Mouse (Mus musculus) kidney, adult 2 months (tissue): ENCODE data around the gene Olfr344. TPM values are rescaled to one million over a fixed set of nuclear protein-coding genes. Genes with fewer than 3 reads are reported as not detected.

Experiments
- DNase-seq: peaks from one replicate; pipeline ENCODE4 v3.0.0; 2021
- H3K27ac ChIP-seq: fragments of 200-500 bp; 2 replicates; pipeline ENCODE4 v1.5.1; 2012; ENCODE audit warnings: low read depth, low read length, control low read depth, inconsistent platforms; ENCODE audit not compliant: insufficient read depth
- H3K27me3 ChIP-seq: fragments of 200-500 bp; replicated peaks from 2 replicates; pipeline ENCODE4 v1.6.1; 2012; ENCODE audit warnings: mild to moderate bottlenecking, moderate library complexity, low read length, inconsistent platforms; ENCODE audit not compliant: control insufficient read depth, insufficient read depth
- H3K36me3 ChIP-seq: fragments of 200-500 bp; 2 replicates; pipeline ENCODE4 v1.6.1; 2012; ENCODE audit warnings: mild to moderate bottlenecking, moderate library complexity, low read length, inconsistent platforms; ENCODE audit not compliant: control insufficient read depth, insufficient read depth
- H3K4me1 ChIP-seq: fragments of 200-500 bp; 2 replicates; pipeline ENCODE4 v1.6.1; 2011; ENCODE audit warnings: low read length; ENCODE audit not compliant: control insufficient read depth, insufficient read depth
- H3K4me3 ChIP-seq: fragments of 200-500 bp; 2 replicates; pipeline ENCODE4 v1.5.1; 2011; ENCODE audit warnings: mild to moderate bottlenecking, low read depth, low read length, control low read depth; ENCODE audit not compliant: insufficient read depth
- CTCF ChIP-seq: fragments of 200-500 bp; conservative IDR thresholded peaks from 2 replicates; pipeline ENCODE4 v1.5.1; 2011; ENCODE audit warnings: low read depth, mild to moderate bottlenecking, control low read depth, low read length, moderate library complexity, mixed read lengths; ENCODE audit not compliant: insufficient read depth, insufficient read length
- POLR2A ChIP-seq: fragments of 200-500 bp; IDR thresholded peaks from one replicate; pipeline ENCODE4 v1.6.1; 2011; ENCODE audit warnings: low read depth, low read length, control low read depth
- WGBS: fragments of 180-500 bp; shearing (Covaris S2); methylation state at CpG from one replicate; pipeline ENCODE4 v1.1.7; 2018; 5-methylcytosine and 5-hydroxymethylcytosine counted together
- polyA plus RNA-seq: library from polyadenylated mRNA; depleted of rRNA; stranded (reverse); fragments of >200 nt; gene quantifications from 2 replicates; pipeline ENCODE4 v1.2.3, GENCODE M21; 2012; rRNA removed

Gene Olfr344
- polyA plus RNA-seq: not detected in 2 replicates

- Histone ChIP-seq H3K36me3 (no peaks in the 10 kb centered on the region), H3K4me1 (no peaks in the 10 kb centered on the region), H3K4me3 (no peak within 1 kb of the TSS), H3K27me3 (no peaks in the 10 kb centered on the region), H3K27ac (no peak within 1 kb of the TSS)
- no peak for DNase-seq
- TF ChIP-seq POLR2A (no peak), CTCF (no peak)
- WGBS: 80% methylated on average over 1 of the region's 1 CpGs
Measured at GRCm38 (mm10) chr2:36566362-36566761, at the start of gene Olfr344. Gene Olfr344 (plus strand): TSS chr2:36566662.

GRCm38 (mm10) chr2:36524698-36525097, 41.8 kb upstream of the Olfr344 start, which contains the start of gene Olfr342:
Gene Olfr342 (plus strand): TSS chr2:36524998.
- 62% methylated on average over 3 of the region's 3 CpGs for WGBS
- TF ChIP-seq POLR2A: no peak
- no peak for TF ChIP-seq CTCF

GRCm38 (mm10) chr2:36565156-36565555, 1.3 kb upstream of the Olfr344 start:
- Histone ChIP-seq H3K36me3 (no peaks in the 10 kb centered on the region), H3K27ac (no peak overlapping the region), H3K4me3 (no peak overlapping the region), H3K27me3 (no peaks in the 10 kb centered on the region), H3K4me1 (no peaks in the 10 kb centered on the region)
- TF ChIP-seq CTCF: no peak
- TF ChIP-seq POLR2A: no peak
- no peak for DNase-seq

More at GRCm38 (mm10) chr2:36524698-36525097, 41.8 kb upstream of the Olfr344 start, which contains the start of gene Olfr342:
- Histone ChIP-seq H3K4me1 (no peaks in the 10 kb centered on the region), H3K4me3 (no peak within 1 kb of the TSS), H3K36me3 (no peaks in the 10 kb centered on the region), H3K27me3 (no peaks in the 10 kb centered on the region), H3K27ac (no peak within 1 kb of the TSS)
- no peak for DNase-seq

GRCm38 (mm10) chr2:36567022-36567421, 560 bp downstream of the Olfr344 start:
- Histone ChIP-seq H3K27me3 (no peaks in the 10 kb centered on the region), H3K4me1 (no peaks in the 10 kb centered on the region), H3K27ac (no peak overlapping the region), H3K36me3 (no peaks in the 10 kb centered on the region), H3K4me3 (no peak overlapping the region)
- DNase-seq: no peak
- TF ChIP-seq POLR2A (no peak), CTCF (no peak)

- no peak for DNase-seq
- no peak overlapping the region for H3K4me3 ChIP-seq
- H3K27ac ChIP-seq: no peak overlapping the region
- WGBS: 92% methylated on average over 3 of the region's 3 CpGs
- H3K4me1 ChIP-seq: no peaks in the 10 kb centered on the region
- TF ChIP-seq POLR2A: no peak
- TF ChIP-seq CTCF: no peak
- H3K27me3 ChIP-seq: no peaks in the 10 kb centered on the region
- no peaks in the 10 kb centered on the region for H3K36me3 ChIP-seq
Measured at GRCm38 (mm10) chr2:36567845-36568244, 1.4 kb downstream of the Olfr344 start.

Other genes with a start within 250 kb of the Olfr344 start
- gene Olfr338, start 193.1 kb upstream of the Olfr344 start, polyA plus RNA-seq: not detected in 2 replicates
- not detected in 2 replicates for gene Olfr339, start 147.7 kb upstream of the Olfr344 start, polyA plus RNA-seq
- gene Olfr340, start 114.1 kb upstream of the Olfr344 start, polyA plus RNA-seq: not detected in 2 replicates
- gene Olfr341, start 84.2 kb upstream of the Olfr344 start, polyA plus RNA-seq: not detected in 2 replicates
- not detected in 2 replicates for gene Olfr342, start 41.7 kb upstream of the Olfr344 start, polyA plus RNA-seq
- not detected in 2 replicates for gene Olfr345, start 73.4 kb downstream of the Olfr344 start, polyA plus RNA-seq
- not detected in 2 replicates for gene Olfr346, start 119.1 kb downstream of the Olfr344 start, polyA plus RNA-seq
- gene Olfr347, start 165.2 kb downstream of the Olfr344 start, polyA plus RNA-seq: not detected in 2 replicates
- gene Olfr348, start 217.6 kb downstream of the Olfr344 start, polyA plus RNA-seq: not detected in 2 replicates
- gene Olfr50, start 223.9 kb downstream of the Olfr344 start, polyA plus RNA-seq: not detected in 2 replicates